ENCODE assay signal across 10 mouse cellular contexts in the genomic region with DNA sequence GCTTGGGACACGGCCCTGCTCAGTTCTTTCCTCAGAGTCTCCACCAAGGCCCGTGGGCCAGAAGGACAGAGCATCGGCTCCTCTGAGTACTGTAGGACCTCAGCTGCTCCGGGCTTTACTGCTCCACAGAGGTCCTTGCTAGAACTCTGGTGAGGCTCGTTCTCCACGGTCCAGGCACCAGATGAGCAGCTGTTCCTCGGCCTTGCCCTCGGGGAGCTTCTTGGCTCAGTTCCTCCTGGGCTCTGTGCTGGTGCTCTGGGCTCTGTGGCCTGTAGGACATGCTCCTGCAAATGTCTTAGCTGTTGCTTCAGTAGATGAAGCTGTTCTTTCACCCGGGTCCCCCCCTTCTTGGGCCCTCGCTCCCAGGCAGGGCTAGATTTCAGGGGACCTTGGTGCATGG. TPM values are rescaled to one million over a fixed set of nuclear protein-coding genes. Genes with fewer than 3 reads are reported as not detected.
DNase-seq lines count a peak whose midpoint lies in the region; ATAC-seq lines count a peak whose summit lies in the region.
"Had no signal": no experiment of that assay in that cellular context is flagged by ENCODE, and none has a peak within 500 bp of the region (broad histone marks: within the 10 kb centered on the region; RNA-seq: fewer than 3 reads in every experiment).

No protein-coding gene starts in this region.

- H3K4me1 ChIP-seq in embryonic facial prominence, embryonic 10.5 days: peaks cover 18% of the 10 kb centered on the region

- peak; percentile 21 for DNase-seq in kidney, postnatal 14 days
- DNase-seq in kidney, adult 18-20 months: no peak
- DNase-seq in embryonic facial prominence, embryonic 10.5 days (ENCODE audit: low spot score): no peak
- peak; percentile 28 for DNase-seq in heart, adult 8-10 months (ENCODE audit: low spot score)
- DNase-seq in lung, postnatal 36 days: peak; percentile 10
- no peak for DNase-seq in frontal cortex, postnatal 14 days (ENCODE audit: low spot score in 2 of 2)
- DNase-seq in yolk sac, embryonic 10.5 days (ENCODE audit: low spot score): no peak

- no peak overlapping the region for H3K4me3 ChIP-seq in embryonic facial prominence, embryonic 10.5 days
- H3K4me3 ChIP-seq: erythroblast, embryonic 14.5 days had no signal

- peaks cover 10% of the 10 kb centered on the region for H3K36me3 ChIP-seq in embryonic facial prominence, embryonic 10.5 days (replicated peaks)

- 78% methylated on average over 10 of the region's 10 CpGs for WGBS in embryonic facial prominence, embryonic 10.5 days

- no peaks in the 10 kb centered on the region for H3K27me3 ChIP-seq in embryonic facial prominence, embryonic 10.5 days (replicated peaks; ENCODE audit: low read depth, poor library complexity, severe bottlenecking)

- no peaks in the 10 kb centered on the region for H3K9me3 ChIP-seq in embryonic facial prominence, embryonic 10.5 days

- no peak for ATAC-seq in erythroid progenitor cell, adult 5-6 weeks (replicated peaks; ENCODE audit: low FRiP score, poor library complexity, severe bottlenecking)

- 0 out of 2 replicates have a peak overlapping the region, but pooled peaks have one; percentile 30 for H3K27ac ChIP-seq in embryonic facial prominence, embryonic 10.5 days (replicated peaks)

RNA-seq across cellular contexts. Expression of a gene that starts 15.9 kb away (rescaled TPM):
- 2.9 and 3.7 TPM in 2 replicates for polyA plus RNA-seq in embryonic facial prominence, embryonic 10.5 days (2016; fragmentation: Nextera tagmentation; extraction: Ambion mirVana)
- total RNA-seq in heart, adult 8-10 months (2022): 1 to 10 TPM; 1.1 to 3.0 (median 1.8) TPM
- 7.5 and 14.1 TPM in 2 replicates for total RNA-seq in erythroid progenitor cell, adult 5-6 weeks (2015; ENCODE audit: low replicate concordance)
- total RNA-seq in erythroid progenitor cell, adult 5-6 weeks (2017; ENCODE audit: low replicate concordance): 6.0 and 21.6 TPM in 2 replicates

RNA-seq across cellular contexts. Expression of a gene that starts 15.9 kb away (rescaled TPM):
- 106 TPM in 2 replicates for polyA plus RNA-seq in embryonic facial prominence, embryonic 10.5 days (2016; fragmentation: Nextera tagmentation; extraction: Ambion mirVana)
- 100 to 1,000 TPM; 715 to 820 (median 788) TPM for total RNA-seq in heart, adult 8-10 months (2022)
- 106 and 118 TPM in 2 replicates for total RNA-seq in erythroid progenitor cell, adult 5-6 weeks (2015; ENCODE audit: low replicate concordance)
- total RNA-seq in erythroid progenitor cell, adult 5-6 weeks (2017; ENCODE audit: low replicate concordance): 181 and 293 TPM in 2 replicates

RNA-seq across cellular contexts. Expression of a gene that starts 56.4 kb away (rescaled TPM):
- polyA plus RNA-seq in embryonic facial prominence, embryonic 10.5 days (2016; fragmentation: Nextera tagmentation; extraction: Ambion mirVana): 2.0 and 2.2 TPM in 2 replicates
- total RNA-seq in heart, adult 8-10 months (2022): 1 to 10 TPM; 1.7 to 3.5 (median 2.8) TPM
- not detected in 2 replicates for total RNA-seq in erythroid progenitor cell, adult 5-6 weeks (2015; ENCODE audit: low replicate concordance)
- total RNA-seq in erythroid progenitor cell, adult 5-6 weeks (2017; ENCODE audit: low replicate concordance): not detected in 2 replicates
- total RNA-seq: neutrophil, adult 5-6 weeks had no signal

Comparison
In these comparisons a context has a peak if more than half of its experiments do, and no peak if none do; other contexts are left out.
1. DNase-seq: peak in kidney, postnatal 14 days (single experiment), heart, adult 8-10 months (single experiment) and lung, postnatal 36 days (single experiment); none in kidney, adult 18-20 months (single experiment), embryonic facial prominence, embryonic 10.5 days (single experiment), frontal cortex, postnatal 14 days (0 of 2) and yolk sac, embryonic 10.5 days (single experiment).